Mouse (Mus musculus) embryonic facial prominence, embryonic 13.5 days (tissue): ENCODE data around the gene Gen1. TPM values are rescaled to one million over a fixed set of nuclear protein-coding genes. Genes with fewer than 3 reads are reported as not detected.

Experiments
- ATAC-seq: fragments of 200-750 bp; cut with Nextera tagmentation; 2 replicates; pipeline ENCODE4 v1.8.0; 2017; ENCODE audit warnings: low read depth; ENCODE audit not compliant: insufficient number of reproducible peaks, insufficient read depth, low FRiP score, low TSS enrichment
- H3K27ac ChIP-seq: fragments of 300-500 bp; sonication (generic); 2 replicates; pipeline ENCODE4 v1.5.1; 2015; ENCODE audit warnings: moderate library complexity, mild to moderate bottlenecking, inconsistent platforms
- H3K27me3 ChIP-seq: fragments of 300-500 bp; sonication (generic); 2 replicates; pipeline ENCODE4 v1.6.1; 2015; ENCODE audit warnings: mild to moderate bottlenecking, inconsistent platforms
- H3K36me3 ChIP-seq: fragments of 300-500 bp; sonication (generic); 2 replicates; pipeline ENCODE4 v1.6.1; 2015; ENCODE audit warnings: mild to moderate bottlenecking, inconsistent platforms
- H3K4me1 ChIP-seq: fragments of 300-500 bp; sonication (generic); 2 replicates; pipeline ENCODE4 v1.6.1; 2015; ENCODE audit warnings: inconsistent platforms
- H3K4me2 ChIP-seq: fragments of 300-500 bp; sonication (generic); 2 replicates; pipeline ENCODE4 v1.6.1; 2015; ENCODE audit warnings: moderate library complexity, mild to moderate bottlenecking, inconsistent platforms
- H3K4me3 ChIP-seq: fragments of 300-500 bp; sonication (generic); 2 replicates; pipeline ENCODE4 v1.5.1; 2015; ENCODE audit warnings: mild to moderate bottlenecking, inconsistent platforms
- H3K9ac ChIP-seq: fragments of 300-500 bp; sonication (generic); 2 replicates; pipeline ENCODE4 v1.6.1; 2015; ENCODE audit warnings: mild to moderate bottlenecking, inconsistent platforms
- H3K9me3 ChIP-seq: fragments of 300-500 bp; sonication (generic); 2 replicates; pipeline ENCODE4 v1.6.1; 2016; ENCODE audit warnings: inconsistent platforms
- WGBS: fragments of 180-500 bp; shearing (Covaris S2); methylation state at CpG from one replicate; pipeline ENCODE4 v1.1.7; 2015; ENCODE audit warnings: mixed read lengths; 5-methylcytosine and 5-hydroxymethylcytosine counted together
- polyA plus RNA-seq: library from polyadenylated mRNA; unstranded; fragments of >200 nt; fragmentation: Nextera tagmentation; extraction: Ambion mirVana; gene quantifications from 2 replicates; pipeline ENCODE4 v1.2.1, GENCODE M21; 2015

The Gen1 gene
- 9.3 and 11.7 TPM in 2 replicates for polyA plus RNA-seq

GRCm38 (mm10) chr12:11265382-11266281 lies at the start of gene Gen1, which contains the start of gene Smc6:
Gen1 (minus strand) TSS chr12:11265801.
Smc6 (plus strand) TSS chr12:11265886.
- Histone ChIP-seq H3K9ac (peak within 1 kb of the TSS; percentile 95), H3K36me3 (no peaks in the 10 kb centered on the region), H3K27me3 (no peaks in the 10 kb centered on the region), H3K27ac (peak within 1 kb of the TSS; percentile 95), H3K4me1 (peaks cover 22% of the 10 kb centered on the region), H3K4me2 (peak within 1 kb of the TSS; percentile 86), H3K4me3 (peak within 1 kb of the TSS; percentile 91), H3K9me3 (no peaks in the 10 kb centered on the region)
- peak; percentile 98 for ATAC-seq
- WGBS, result under 1% methylated on average over 70 of the region's 83 CpGs

GRCm38 (mm10) chr12:11313840-11314239 lies 48.2 kb upstream of the Gen1 start:
- peaks cover 50% of the 10 kb centered on the region for H3K36me3 ChIP-seq
- H3K9ac ChIP-seq, result no peak overlapping the region
- H3K27me3 ChIP-seq, result no peaks in the 10 kb centered on the region
- H3K27ac ChIP-seq, result no peak overlapping the region
- H3K9me3 ChIP-seq, result no peaks in the 10 kb centered on the region
- no peak overlapping the region for H3K4me3 ChIP-seq
- ATAC-seq, result no peak
- H3K4me1 ChIP-seq, result no peaks in the 10 kb centered on the region
- H3K4me2 ChIP-seq, result no peak overlapping the region
- WGBS, result 78% methylated on average over 1 of the region's 1 CpGs

- WGBS, result 98% methylated on average over 2 of the region's 2 CpGs
- peaks cover 51% of the 10 kb centered on the region for H3K36me3 ChIP-seq
Measured at GRCm38 (mm10) chr12:11311106-11311505, 45.5 kb upstream of the Gen1 start.

GRCm38 (mm10) chr12:11306753-11307645 lies 41.4 kb upstream of the Gen1 start:
- no peak overlapping the region for H3K4me3 ChIP-seq
- H3K27me3 ChIP-seq, result no peaks in the 10 kb centered on the region
- H3K36me3 ChIP-seq, result peaks cover 62% of the 10 kb centered on the region
- no peaks in the 10 kb centered on the region for H3K4me1 ChIP-seq
- no peak overlapping the region for H3K9ac ChIP-seq
- no peak overlapping the region for H3K4me2 ChIP-seq
- no peak overlapping the region for H3K27ac ChIP-seq
- no peaks in the 10 kb centered on the region for H3K9me3 ChIP-seq
- 89% methylated on average over 8 of the region's 8 CpGs for WGBS
- ATAC-seq, result no peak

More at GRCm38 (mm10) chr12:11311106-11311505, 45.5 kb upstream of the Gen1 start:
- Histone ChIP-seq H3K9me3 (no peaks in the 10 kb centered on the region), H3K9ac (no peak overlapping the region), H3K27ac (no peak overlapping the region), H3K4me3 (no peak overlapping the region), H3K27me3 (no peaks in the 10 kb centered on the region), H3K4me1 (no peaks in the 10 kb centered on the region), H3K4me2 (no peak overlapping the region)
- ATAC-seq, result no peak

DNA sequence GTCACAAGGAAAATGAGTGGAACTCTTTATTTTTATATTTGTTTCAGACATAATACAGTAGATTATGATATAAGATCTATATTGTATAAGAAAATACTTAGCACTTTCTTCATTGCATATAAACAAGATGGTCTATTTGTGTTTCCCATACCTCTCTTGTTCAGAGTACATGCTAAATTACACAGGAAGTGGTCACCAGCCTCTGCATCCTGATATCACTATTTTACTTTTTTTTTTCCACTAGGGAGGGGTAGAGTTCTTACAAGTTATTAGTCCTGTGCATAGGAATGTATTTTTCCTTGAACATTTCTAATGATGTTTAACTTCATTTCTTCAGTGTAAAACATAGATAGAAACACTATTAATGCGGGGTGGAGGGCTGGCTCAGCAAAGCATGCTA lies 35.3 kb upstream of the Gen1 start:
- Histone ChIP-seq H3K27me3 (no peaks in the 10 kb centered on the region), H3K4me3 (no peak overlapping the region), H3K4me1 (no peaks in the 10 kb centered on the region), H3K27ac (no peak overlapping the region), H3K36me3 (peaks cover 64% of the 10 kb centered on the region), H3K9ac (no peak overlapping the region), H3K9me3 (no peaks in the 10 kb centered on the region), H3K4me2 (no peak overlapping the region)
- WGBS, result 91% methylated on average over 1 of the region's 1 CpGs
- no peak for ATAC-seq

DNA sequence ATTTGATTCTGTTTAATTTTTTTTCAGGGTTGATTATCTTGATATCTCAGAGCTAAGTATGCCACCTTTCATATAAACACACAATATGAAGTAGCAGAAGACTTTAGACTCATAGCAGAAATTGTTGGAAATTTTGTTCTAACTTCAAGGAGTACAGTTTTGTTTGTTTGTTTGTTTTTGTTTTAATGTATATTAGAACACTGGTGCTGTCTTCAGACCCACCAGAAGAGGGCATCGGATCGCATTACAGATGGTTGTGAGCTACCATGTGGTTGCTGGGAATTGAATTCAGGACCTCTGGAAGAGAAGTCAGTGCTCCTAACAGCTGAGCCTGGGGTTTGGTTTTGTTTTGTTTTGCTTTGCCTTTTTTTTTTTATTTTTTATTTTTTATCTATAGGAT lies 20.8 kb upstream of the Gen1 start:
- Histone ChIP-seq H3K4me2 (no peak overlapping the region), H3K27ac (no peak overlapping the region), H3K9ac (no peak overlapping the region), H3K9me3 (no peaks in the 10 kb centered on the region), H3K4me3 (no peak overlapping the region), H3K4me1 (no peaks in the 10 kb centered on the region), H3K36me3 (peaks cover 72% of the 10 kb centered on the region), H3K27me3 (no peaks in the 10 kb centered on the region)
- no peak for ATAC-seq
- 95% methylated on average over 2 of the region's 2 CpGs for WGBS

GRCm38 (mm10) chr12:11281584-11281983 lies 16.0 kb upstream of the Gen1 start:
- H3K27ac ChIP-seq, result no peak overlapping the region
- no peaks in the 10 kb centered on the region for H3K27me3 ChIP-seq
- H3K4me2 ChIP-seq, result no peak overlapping the region
- H3K9ac ChIP-seq, result no peak overlapping the region
- H3K9me3 ChIP-seq, result no peaks in the 10 kb centered on the region
- ATAC-seq, result no peak
- H3K4me1 ChIP-seq, result no peaks in the 10 kb centered on the region
- WGBS, result 97% methylated on average over 2 of the region's 2 CpGs
- H3K36me3 ChIP-seq, result peaks cover 70% of the 10 kb centered on the region
- H3K4me3 ChIP-seq, result no peak overlapping the region

- no peaks in the 10 kb centered on the region for H3K9me3 ChIP-seq
- no peak overlapping the region for H3K4me3 ChIP-seq
- no peak overlapping the region for H3K27ac ChIP-seq
- no peak overlapping the region for H3K9ac ChIP-seq
- H3K4me2 ChIP-seq, result no peak overlapping the region
- peaks cover 55% of the 10 kb centered on the region for H3K36me3 ChIP-seq
- no peak for ATAC-seq
- 90% methylated on average over 3 of the region's 3 CpGs for WGBS
- H3K27me3 ChIP-seq, result no peaks in the 10 kb centered on the region
- H3K4me1 ChIP-seq, result no peaks in the 10 kb centered on the region
Measured at GRCm38 (mm10) chr12:11279886-11280285, 14.3 kb upstream of the Gen1 start.

DNA sequence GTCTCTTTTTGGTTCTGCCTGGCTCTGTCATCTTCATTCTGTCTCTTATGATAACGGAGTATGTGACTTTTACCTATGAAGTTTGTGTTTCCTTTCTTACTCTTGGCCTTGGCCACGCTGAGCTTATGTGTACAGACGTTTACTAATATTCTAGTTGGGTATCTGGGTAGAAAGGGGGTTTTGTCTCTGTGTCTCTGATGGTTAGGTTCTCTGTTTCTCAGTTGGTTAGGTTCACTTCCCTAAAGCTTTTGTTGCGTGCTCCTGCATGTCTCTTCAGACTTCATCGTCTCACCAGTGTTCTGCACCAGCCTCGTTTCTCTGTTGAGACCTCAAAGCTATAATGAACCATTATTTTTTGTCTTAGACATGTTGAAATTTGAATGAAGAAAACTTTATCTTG lies 11.6 kb upstream of the Gen1 start:
- Histone ChIP-seq H3K9me3 (no peaks in the 10 kb centered on the region), H3K27ac (no peak overlapping the region), H3K4me2 (no peak overlapping the region), H3K27me3 (no peaks in the 10 kb centered on the region), H3K9ac (no peak overlapping the region), H3K36me3 (peaks cover 60% of the 10 kb centered on the region), H3K4me1 (no peaks in the 10 kb centered on the region), H3K4me3 (no peak overlapping the region)
- 94% methylated on average over 6 of the region's 6 CpGs for WGBS
- ATAC-seq, result no peak

DNA sequence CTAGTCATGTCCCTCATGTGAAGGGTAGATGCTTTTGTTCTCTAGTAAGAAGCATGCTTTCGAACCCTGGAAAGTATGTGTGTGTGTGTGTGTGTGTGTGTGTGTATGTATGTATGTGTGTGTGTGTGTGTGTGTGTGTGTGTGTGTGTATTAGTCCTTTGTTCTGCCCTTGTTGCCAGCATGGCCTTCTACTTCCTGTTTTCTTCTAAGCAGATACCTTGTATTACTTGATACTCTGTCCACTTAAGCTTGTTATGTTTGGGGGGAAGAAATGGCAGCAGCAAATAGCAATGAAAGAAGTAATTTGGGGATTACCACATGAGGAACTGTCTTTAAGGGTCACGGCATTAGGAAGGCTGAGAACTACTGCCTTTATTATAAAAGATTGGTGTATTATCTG lies 11.0 kb upstream of the Gen1 start:
- Histone ChIP-seq H3K9me3 (no peaks in the 10 kb centered on the region), H3K4me2 (no peak overlapping the region), H3K4me1 (no peaks in the 10 kb centered on the region), H3K4me3 (no peak overlapping the region), H3K36me3 (peaks cover 57% of the 10 kb centered on the region), H3K27me3 (no peaks in the 10 kb centered on the region), H3K27ac (no peak overlapping the region), H3K9ac (no peak overlapping the region)
- ATAC-seq, result no peak
- 87% methylated on average over 2 of the region's 2 CpGs for WGBS

- peaks cover under 1% of the 10 kb centered on the region for H3K4me1 ChIP-seq
- H3K4me3 ChIP-seq, result no peak overlapping the region
- no peaks in the 10 kb centered on the region for H3K9me3 ChIP-seq
- peaks cover 32% of the 10 kb centered on the region for H3K36me3 ChIP-seq
- no peak overlapping the region for H3K4me2 ChIP-seq
- no peaks in the 10 kb centered on the region for H3K27me3 ChIP-seq
- no peak for ATAC-seq
- H3K9ac ChIP-seq, result no peak overlapping the region
- WGBS, result 73% methylated on average over 1 of the region's 1 CpGs
- H3K27ac ChIP-seq, result no peak overlapping the region
Measured at GRCm38 (mm10) chr12:11273185-11273584, 7.6 kb upstream of the Gen1 start.
